Mouse (Mus musculus): ENCODE measurements around the gene Dgkq.

Dgkq gene

DNA sequence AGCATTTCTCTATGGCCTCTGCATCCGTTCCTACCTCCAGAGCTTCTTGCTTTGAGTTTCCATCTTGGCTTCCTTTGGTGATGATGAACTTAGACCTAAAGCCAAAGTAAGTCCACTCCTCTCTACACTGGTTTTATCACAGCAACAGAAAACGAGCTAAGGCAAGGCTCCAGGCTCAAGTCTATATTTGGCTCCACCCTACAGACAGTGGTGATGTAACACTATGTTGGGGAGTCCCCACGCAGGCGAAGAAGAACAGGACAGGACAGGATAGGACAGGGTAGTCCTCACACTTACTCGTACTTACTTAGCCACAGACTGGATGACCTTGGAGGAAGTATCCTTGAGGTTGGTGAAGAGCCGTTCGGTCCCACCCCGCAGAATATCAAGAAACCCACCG, 66.9 kb downstream of the Dgkq start:
- no peak for DNase-seq (ENCODE audit: low spot score in 2 of 2)

- DNase-seq (ENCODE audit: low spot score in 2 of 2) = no peak
Measured at GRCm38 (mm10) chr5:108599923-108600322, 69.5 kb downstream of the Dgkq start.

Measured in right cerebral cortex, postnatal 10 days (tissue).